26 mouse cellular contexts compared by ENCODE assay signal in the genomic region with DNA sequence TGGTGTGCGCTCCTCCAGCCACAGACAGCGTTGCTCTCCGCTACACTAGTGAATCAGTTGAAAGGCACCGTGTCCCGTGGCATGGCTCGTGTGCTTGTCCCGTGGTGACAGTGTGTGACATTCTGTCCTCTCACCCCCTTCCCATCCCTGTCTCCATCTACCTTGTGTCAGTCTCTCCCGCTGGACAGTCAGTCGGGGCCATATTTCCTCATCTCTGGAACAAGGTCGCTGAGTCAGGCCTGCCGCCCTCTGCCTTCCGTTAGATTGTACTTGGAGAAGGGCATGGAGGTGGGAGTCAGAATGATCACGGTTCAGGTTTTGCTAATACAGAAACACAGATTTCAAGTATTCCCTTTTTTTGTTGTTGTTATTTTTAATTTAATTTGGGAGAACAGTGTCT. TPM values are rescaled to one million over a fixed set of nuclear protein-coding genes. Genes with fewer than 3 reads are reported as not detected.
DNase-seq lines count a peak whose midpoint lies in the region; ATAC-seq lines count a peak whose summit lies in the region.
"Had no signal": no experiment of that assay in that cellular context is flagged by ENCODE, and none has a peak within 500 bp of the region (broad histone marks: within the 10 kb centered on the region; RNA-seq: fewer than 3 reads in every experiment).

No protein-coding gene starts in this region.

- no peak overlapping the region for H3K27ac ChIP-seq in midbrain, embryonic 15.5 days
- H3K27ac ChIP-seq: embryonic facial prominence, embryonic 12.5 days; embryonic facial prominence, embryonic 15.5 days; forebrain, embryonic 12.5 days; forebrain, embryonic 15.5 days; heart, embryonic 15.5 days; hindbrain, embryonic 10.5 days; hindbrain, embryonic 13.5 days; intestine, embryonic 15.5 days had no signal

- H3K4me2 ChIP-seq in midbrain, embryonic 15.5 days, result no peak overlapping the region
- H3K4me2 ChIP-seq: embryonic facial prominence, embryonic 12.5 days; embryonic facial prominence, embryonic 15.5 days; forebrain, embryonic 12.5 days; forebrain, embryonic 15.5 days; heart, embryonic 12.5 days; heart, embryonic 15.5 days; hindbrain, embryonic 13.5 days; intestine, embryonic 15.5 days had no signal

- peaks cover 41% of the 10 kb centered on the region for H3K4me1 ChIP-seq in megakaryocyte, embryonic 14.5 days
- peaks cover 13% of the 10 kb centered on the region; the same call in 1 of the 2 replicates for H3K4me1 ChIP-seq in midbrain, embryonic 15.5 days
- H3K4me1 ChIP-seq: embryonic facial prominence, embryonic 12.5 days; intestine, embryonic 15.5 days had no signal

- ATAC-seq in megakaryocyte, adult 5-6 weeks (ENCODE audit: poor library complexity, severe bottlenecking), result no peak
- no peak for ATAC-seq in midbrain, embryonic 15.5 days (replicated peaks)
- ATAC-seq: activated CD4-positive, CD25-positive, alpha-beta regulatory T cell, adult 4 months; forebrain, embryonic 15.5 days; hindbrain, embryonic 16.5 days; intestine, embryonic 15.5 days had no signal

- peaks cover 10% of the 10 kb centered on the region for H3K27me3 ChIP-seq in megakaryocyte, embryonic 14.5 days (replicated peaks)
- no peaks in the 10 kb centered on the region for H3K27me3 ChIP-seq in midbrain, embryonic 15.5 days (replicated peaks)
- H3K27me3 ChIP-seq: embryonic facial prominence, embryonic 12.5 days; embryonic facial prominence, embryonic 15.5 days; forebrain, embryonic 12.5 days; forebrain, embryonic 15.5 days; heart, embryonic 12.5 days; heart, embryonic 15.5 days; hindbrain, embryonic 13.5 days; intestine, embryonic 15.5 days had no signal

- H3K4me3 ChIP-seq in megakaryocyte, embryonic 14.5 days (replicated peaks), result peak overlapping the region; percentile 64
- no peak overlapping the region for H3K4me3 ChIP-seq in midbrain, embryonic 15.5 days
- H3K4me3 ChIP-seq: embryonic facial prominence, embryonic 12.5 days; embryonic facial prominence, embryonic 15.5 days; forebrain, embryonic 12.5 days; forebrain, embryonic 15.5 days; heart, embryonic 12.5 days; heart, embryonic 15.5 days; hindbrain, embryonic 10.5 days; hindbrain, embryonic 13.5 days; intestine, embryonic 15.5 days had no signal

- H3K36me3 ChIP-seq in megakaryocyte, embryonic 14.5 days (replicated peaks; ENCODE audit: low read length), result peaks cover 54% of the 10 kb centered on the region
- peaks cover 43% of the 10 kb centered on the region for H3K36me3 ChIP-seq in midbrain, embryonic 15.5 days (replicated peaks)

- peak; percentile 58 for DNase-seq in adrenal gland, postnatal 10 days
- peak; percentile 72 to 80 for DNase-seq in adrenal gland, postnatal 36 days
- no peak for DNase-seq in retina, embryonic 14.5 days (ENCODE audit: low spot score)
- DNase-seq: cerebellum, adult 11 months; cerebellum, adult 2 months; cerebellum, adult 9-11 months; cerebellum, postnatal 25 days; gastrocnemius, postnatal 25 days; heart, adult 18-20 months; heart, postnatal 10 days; heart, postnatal 36 days had no signal

- WGBS in midbrain, embryonic 15.5 days, result 95% methylated on average over 13 of the region's 13 CpGs

- no peak overlapping the region for H3K9ac ChIP-seq in midbrain, embryonic 15.5 days
- H3K9ac ChIP-seq: embryonic facial prominence, embryonic 12.5 days; embryonic facial prominence, embryonic 15.5 days; forebrain, embryonic 12.5 days; forebrain, embryonic 15.5 days; heart, embryonic 12.5 days; heart, embryonic 15.5 days; hindbrain, embryonic 13.5 days; intestine, embryonic 15.5 days had no signal

- no peaks in the 10 kb centered on the region for H3K9me3 ChIP-seq in megakaryocyte, embryonic 14.5 days
- no peaks in the 10 kb centered on the region for H3K9me3 ChIP-seq in midbrain, embryonic 15.5 days
- H3K9me3 ChIP-seq: embryonic facial prominence, embryonic 12.5 days; embryonic facial prominence, embryonic 15.5 days; forebrain, embryonic 12.5 days; forebrain, embryonic 15.5 days; heart, embryonic 12.5 days; heart, embryonic 15.5 days; hindbrain, embryonic 10.5 days; hindbrain, embryonic 13.5 days; intestine, embryonic 15.5 days had no signal

RNA-seq across cellular contexts. Expression of a gene that starts 19.2 kb away (rescaled TPM):
- 940 and 1,036 TPM in 2 replicates for polyA plus RNA-seq in megakaryocyte, embryonic 14.5 days (2012; ENCODE audit: insufficient read depth, low replicate concordance)
- 1.8 and 4.2 TPM in 2 replicates for total RNA-seq in megakaryocyte, adult 5-6 weeks (2015)
- total RNA-seq in megakaryocyte, adult 5-6 weeks (2017), result 2.2 and 2.4 TPM in 2 replicates
- 10 to 100 TPM; 54.4 to 61.5 TPM for total RNA-seq in adrenal gland, postnatal 10 days (2021)
- total RNA-seq in adrenal gland, postnatal 36 days (2021), result 100 to 1,000 TPM; 112 to 175 TPM
- polyA plus RNA-seq in midbrain, embryonic 15.5 days (2015; fragmentation: Nextera tagmentation; extraction: Ambion mirVana), result 6.5 and 7.9 TPM in 2 replicates
- total RNA-seq: common myeloid progenitor, adult 5-6 weeks had no signal

RNA-seq across cellular contexts. Expression of a gene that starts 31.8 kb away (rescaled TPM):
- 3.1 and 3.6 TPM in 2 replicates for polyA plus RNA-seq in megakaryocyte, embryonic 14.5 days (2012; ENCODE audit: insufficient read depth, low replicate concordance)
- total RNA-seq in megakaryocyte, adult 5-6 weeks (2015), result 2.0 and 3.1 TPM in 2 replicates
- total RNA-seq in megakaryocyte, adult 5-6 weeks (2017), result 4.2 and 4.8 TPM in 2 replicates
- total RNA-seq in adrenal gland, postnatal 10 days (2021), result 100 to 1,000 TPM; 114 to 115 TPM
- 10 to 100 TPM; 55.9 to 77.6 TPM for total RNA-seq in adrenal gland, postnatal 36 days (2021)
- polyA plus RNA-seq in midbrain, embryonic 15.5 days (2015; fragmentation: Nextera tagmentation; extraction: Ambion mirVana), result 179 and 183 TPM in 2 replicates

Comparison
In these comparisons a context has a peak if more than half of its experiments do, and no peak if none do; other contexts are left out.
1. RNA of a gene that starts 19.2 kb away (total RNA-seq): 112 to 175 TPM in adrenal gland, postnatal 36 days and 54.4 to 61.5 TPM in adrenal gland, postnatal 10 days; 1.8 to 4.2 TPM in megakaryocyte, adult 5-6 weeks; every median in the first group is over 10 times any median in the second.
2. RNA of a gene that starts 31.8 kb away (total RNA-seq): 114 to 115 TPM in adrenal gland, postnatal 10 days and 55.9 to 77.6 TPM in adrenal gland, postnatal 36 days; 2.0 to 4.8 TPM in megakaryocyte, adult 5-6 weeks; every median in the first group is over 4 times any median in the second.